Mouse (Mus musculus): ENCODE data around the gene Ccdc88c.

Gene Ccdc88c

DNA sequence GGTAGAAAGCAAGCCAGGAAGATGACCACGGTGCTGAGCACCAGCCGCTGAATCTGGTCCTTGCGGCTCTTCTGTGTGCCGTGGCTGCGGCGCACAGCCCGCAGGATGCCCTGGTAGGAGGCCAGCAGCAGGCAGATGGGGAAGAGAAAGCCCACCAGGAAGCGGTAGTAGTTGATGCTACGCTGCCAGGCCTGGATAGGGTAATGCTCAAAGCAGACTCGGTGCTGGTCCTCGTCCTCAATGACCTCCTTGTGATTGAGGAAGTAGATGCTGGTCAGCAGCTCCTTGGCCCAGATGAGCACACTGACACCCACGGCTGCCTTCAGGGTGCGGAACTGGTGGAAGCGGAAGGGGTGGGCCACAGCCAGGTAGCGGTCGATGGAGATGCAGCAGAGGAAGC is 150.3 kb downstream of the Ccdc88c start:
- DNase-seq (ENCODE audit: low read depth), result no peak

DNA sequence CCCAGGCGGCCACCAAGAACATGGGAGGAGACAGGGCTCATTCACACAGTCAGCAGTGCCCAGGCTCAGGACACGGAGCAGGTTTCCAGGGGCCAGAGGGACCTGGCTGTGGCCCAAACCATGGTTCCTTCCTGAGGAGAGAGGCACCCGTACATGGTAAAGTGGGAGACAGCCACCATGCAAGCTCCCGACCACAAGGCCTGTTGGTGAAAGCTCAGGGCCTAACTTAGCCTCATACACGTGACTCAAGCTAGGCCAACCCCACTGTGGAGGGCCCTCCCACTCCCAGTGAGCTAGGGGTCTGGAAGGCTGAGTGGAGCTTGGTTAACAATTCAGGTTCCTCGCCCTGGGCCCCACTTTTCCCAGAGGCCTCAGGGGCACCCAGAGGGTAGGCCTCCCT is 150.9 kb downstream of the Ccdc88c start:
- no peak for DNase-seq (ENCODE audit: low read depth)

DNA sequence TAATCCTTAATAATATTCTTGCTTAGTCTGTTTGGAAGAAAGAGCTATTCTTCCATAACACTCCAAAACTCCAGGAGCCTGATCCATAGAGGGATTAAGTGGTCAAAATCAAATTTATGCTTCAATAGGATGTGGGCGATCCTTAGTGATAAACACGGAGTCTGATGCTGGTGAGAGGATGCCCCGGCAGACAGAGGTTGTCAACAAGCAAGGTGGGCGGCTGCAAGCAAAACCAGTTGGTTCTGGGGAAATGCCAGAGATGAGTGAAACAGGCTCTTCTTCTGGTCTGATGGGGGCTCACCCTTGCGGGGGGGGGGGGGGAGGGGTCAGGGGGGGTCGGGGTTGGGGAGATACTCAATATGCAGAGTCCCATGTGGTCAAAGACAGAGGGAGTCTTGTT is 152.9 kb downstream of the Ccdc88c start:
- DNase-seq (ENCODE audit: low read depth), result no peak

DNA sequence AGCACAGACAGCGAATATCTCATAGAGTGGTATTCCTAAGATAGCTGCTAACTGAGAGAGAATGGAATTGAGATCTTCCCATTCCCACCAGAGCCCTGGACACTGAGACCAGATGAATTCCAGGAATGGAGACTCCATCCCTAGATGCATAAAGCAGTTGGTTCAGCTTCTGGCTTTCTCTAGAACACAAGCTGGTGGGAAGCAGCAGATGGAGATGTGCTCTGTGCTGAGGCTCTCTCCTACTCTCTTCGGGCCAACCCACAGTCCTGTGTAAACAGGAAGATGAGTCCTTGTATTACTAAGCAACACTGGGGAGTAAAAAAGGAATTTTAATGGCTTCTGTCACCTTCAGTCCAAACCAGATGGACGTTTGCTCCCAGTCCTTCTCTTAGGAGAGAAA is 153.3 kb downstream of the Ccdc88c start:
- DNase-seq (ENCODE audit: low read depth), result no peak

DNA sequence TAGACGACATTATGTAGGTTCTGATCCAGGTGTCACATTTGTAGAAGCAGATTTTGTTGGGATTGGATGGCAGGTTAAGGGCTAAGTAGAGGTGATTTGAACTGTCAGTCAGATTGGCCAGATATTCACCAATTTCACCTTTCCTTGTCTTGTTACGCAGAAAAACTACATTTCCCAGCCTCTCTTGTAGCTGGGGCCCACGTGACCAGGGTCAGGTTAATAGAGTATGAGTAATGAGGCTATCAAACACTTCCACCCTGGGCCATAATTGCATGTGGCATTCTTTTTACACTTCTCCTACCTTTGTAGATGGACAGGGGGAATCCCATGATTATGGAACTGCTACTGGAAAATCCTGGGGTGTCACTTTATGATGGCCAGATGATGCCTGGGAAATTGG is 155.2 kb downstream of the Ccdc88c start:
- DNase-seq (ENCODE audit: low read depth), result no peak

DNA sequence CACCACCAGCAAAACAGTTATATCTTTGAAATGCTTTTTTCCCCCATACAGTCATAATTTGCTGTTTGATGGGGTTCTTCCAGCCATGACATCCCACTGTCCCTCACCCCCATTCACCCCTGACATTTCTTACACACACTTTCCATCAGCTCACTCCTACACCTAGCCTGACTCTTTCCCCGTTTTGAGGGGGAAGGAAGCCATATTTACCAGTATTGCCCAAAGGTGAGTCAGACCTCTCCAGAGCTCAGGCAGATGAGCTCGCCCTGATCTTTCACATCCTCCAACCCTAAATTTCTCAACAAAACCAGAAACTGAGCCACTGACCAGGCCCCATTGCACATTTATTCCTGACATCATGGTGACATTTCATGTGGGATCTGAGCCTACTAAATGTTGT is 157.0 kb downstream of the Ccdc88c start:
- no peak for DNase-seq (ENCODE audit: low read depth)

DNA sequence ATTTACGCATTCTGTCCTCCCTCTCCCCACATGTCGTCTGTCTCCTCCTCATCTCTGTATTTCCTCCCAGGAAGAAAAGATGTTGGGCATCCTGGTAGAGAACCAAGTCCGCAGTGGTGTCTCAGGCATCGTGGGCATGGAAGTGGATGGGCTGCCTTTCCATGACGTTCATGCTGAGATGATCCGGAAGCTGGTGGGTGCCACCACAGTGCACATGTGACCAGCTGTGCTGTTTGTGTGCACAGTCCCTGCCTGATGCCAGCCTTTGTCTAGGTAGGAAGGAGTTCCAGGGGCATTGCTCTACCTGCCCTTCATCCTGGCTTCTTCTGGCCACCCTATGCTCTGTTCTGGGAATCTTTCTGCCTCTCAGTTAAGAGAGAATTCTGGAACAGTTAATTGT is 157.6 kb downstream of the Ccdc88c start:
- no peak for DNase-seq (ENCODE audit: low read depth)

DNA sequence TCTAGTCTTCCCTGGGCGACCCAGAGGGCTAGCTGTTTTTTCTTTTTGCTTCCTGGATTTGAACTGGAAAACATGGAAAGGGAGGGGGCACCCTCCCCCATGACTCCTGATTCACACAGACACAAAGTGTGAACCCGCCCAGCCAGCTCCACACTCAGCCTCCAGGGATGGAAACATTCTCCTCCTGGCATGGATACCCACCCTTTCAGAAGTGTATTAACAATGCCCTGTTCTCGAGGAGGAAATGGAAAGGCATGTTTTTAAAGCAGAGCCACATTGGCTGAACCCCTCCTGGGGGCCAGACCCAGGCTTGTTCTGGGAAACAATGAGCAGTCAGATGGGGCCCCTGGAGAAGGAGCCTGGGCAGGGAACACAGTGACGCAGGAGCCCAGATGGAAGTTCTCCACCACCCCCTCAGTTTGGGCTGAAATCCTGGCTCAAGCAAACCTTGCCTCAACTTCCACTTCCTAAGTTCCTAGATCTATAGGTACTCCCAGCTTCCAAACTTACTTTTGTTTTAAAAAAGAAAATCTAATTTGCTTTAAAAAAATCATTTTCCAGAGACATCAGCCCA is 160.7 kb downstream of the Ccdc88c start:
- no peak for DNase-seq (ENCODE audit: low read depth)

DNA sequence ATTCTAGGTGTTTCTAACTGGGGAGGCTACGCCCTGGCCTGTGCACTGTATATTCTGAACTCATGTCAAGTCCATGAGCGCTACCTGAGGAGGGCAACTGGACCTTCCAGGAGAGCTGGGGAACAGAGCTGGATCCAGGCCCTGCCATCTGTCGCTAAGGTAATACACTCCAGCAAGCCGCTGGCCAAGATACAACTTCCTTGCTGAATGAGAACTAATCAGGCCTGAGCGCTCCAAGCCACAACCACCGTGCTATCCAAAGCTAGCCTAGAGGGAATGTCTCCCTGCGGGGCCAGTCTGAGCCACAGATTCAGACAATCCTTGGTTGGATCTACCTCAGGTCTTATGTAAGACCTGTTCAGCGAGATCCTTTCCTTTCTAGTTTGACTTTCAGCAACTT is 161.8 kb downstream of the Ccdc88c start:
- DNase-seq (ENCODE audit: low read depth), result no peak

DNA sequence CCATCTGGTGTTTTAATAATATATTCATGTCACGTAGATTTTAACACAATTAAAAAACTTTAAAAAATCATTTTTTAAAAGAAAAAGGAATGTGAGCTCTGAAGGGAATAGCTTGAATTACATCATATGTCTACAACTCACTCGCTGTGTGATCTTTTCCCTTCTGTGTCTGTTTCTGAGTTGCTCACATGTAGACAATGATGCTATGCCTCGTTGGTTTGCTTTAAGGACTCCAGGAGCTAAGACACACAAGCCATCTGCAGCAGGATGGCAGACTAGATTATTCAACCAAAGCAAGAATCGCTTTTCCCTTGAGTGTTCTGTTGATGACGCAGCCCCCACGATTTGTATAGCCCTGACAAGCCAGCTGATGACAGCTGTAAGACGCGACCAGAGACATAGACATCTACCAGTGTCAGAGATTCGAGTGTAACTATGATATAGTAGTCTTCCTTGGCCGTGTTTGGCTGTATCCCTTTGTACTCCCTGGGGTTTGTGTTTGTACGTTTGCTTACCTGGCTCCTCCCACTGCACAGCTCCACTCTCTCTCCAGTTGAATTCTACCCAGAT is 163.3 kb downstream of the Ccdc88c start:
- no peak for DNase-seq (ENCODE audit: low read depth)

DNA sequence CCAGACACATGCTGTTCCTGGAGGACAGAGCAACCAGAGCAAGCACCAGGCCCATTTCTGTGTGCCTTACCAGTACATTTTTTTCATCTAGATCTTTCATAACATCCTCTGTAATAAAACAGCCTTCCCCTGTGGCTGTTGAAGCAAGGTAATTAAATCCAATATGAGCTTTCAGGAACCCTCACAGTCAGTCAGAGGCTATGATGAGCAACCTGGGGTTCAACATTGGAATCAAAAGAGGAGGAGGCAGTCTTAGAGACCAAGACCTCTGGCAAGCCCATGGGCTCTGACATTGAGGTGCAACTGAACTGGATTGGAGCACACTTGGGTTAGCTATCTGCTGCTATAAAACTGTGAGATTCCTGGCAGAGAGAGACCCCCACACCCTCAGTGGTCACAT is 163.8 kb downstream of the Ccdc88c start:
- no peak for DNase-seq (ENCODE audit: low read depth)

DNA sequence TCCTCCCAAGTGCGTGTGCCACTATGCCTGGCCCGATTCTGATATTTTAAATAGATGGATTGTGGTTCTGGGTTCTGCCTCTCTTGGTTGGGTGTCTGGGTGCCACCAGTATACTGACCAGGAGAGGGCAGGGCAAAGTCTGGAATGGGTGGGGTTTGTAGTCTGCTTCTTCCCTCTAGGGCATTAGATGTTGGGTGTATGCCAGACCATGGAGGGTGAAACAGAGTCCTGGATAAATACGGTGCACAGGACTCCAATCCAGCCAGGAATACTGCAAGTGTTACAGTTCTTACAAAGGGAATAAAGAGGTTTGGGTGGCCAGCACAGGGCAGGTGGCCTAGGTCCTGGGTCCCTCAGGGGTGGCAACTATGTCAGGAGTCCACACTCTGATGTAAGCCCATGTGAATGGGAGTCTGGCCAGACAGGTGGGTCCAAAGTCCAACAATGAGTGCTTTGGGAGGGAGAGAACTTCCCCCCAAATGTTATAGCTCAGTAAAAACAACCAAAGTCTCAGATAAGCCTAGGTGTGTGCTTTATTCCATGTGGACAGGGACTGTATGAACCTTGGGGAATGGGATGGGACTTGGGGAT is 165.9 kb downstream of the Ccdc88c start:
- no peak for DNase-seq (ENCODE audit: low read depth)

DNA sequence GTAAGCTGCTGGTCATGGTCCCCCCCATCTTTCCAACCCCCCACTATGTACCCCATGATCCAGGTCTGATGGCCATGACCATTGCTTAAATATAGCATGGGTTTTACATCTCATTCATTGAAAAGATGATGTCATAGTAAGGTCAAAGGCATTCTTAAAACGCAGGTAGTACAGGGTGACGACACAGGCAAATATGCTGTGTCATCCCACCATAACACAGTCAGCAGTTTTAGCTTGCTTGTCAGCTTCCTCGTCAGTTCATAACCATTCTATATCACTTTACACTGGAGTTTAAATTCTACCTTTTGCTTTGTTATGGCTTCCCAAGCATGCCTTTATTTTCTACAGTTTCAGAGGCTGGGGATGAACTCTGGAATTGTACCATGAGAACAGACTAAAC is 166.6 kb downstream of the Ccdc88c start:
- DNase-seq (ENCODE audit: low read depth), result no peak
